Mouse (Mus musculus): Measurements from ENCODE around the gene Mast1. TPM values are rescaled to one million over a fixed set of nuclear protein-coding genes. Genes with fewer than 3 reads are reported as not detected.

Mast1 gene
- total RNA-seq (2014; fragmentation: Nextera tagmentation) (0.45 TPM in 1 of 2 replicates, not detected in the other), total RNA-seq (2017) (0.42 TPM in 1 of 2 replicates, not detected in the other)

DNA sequence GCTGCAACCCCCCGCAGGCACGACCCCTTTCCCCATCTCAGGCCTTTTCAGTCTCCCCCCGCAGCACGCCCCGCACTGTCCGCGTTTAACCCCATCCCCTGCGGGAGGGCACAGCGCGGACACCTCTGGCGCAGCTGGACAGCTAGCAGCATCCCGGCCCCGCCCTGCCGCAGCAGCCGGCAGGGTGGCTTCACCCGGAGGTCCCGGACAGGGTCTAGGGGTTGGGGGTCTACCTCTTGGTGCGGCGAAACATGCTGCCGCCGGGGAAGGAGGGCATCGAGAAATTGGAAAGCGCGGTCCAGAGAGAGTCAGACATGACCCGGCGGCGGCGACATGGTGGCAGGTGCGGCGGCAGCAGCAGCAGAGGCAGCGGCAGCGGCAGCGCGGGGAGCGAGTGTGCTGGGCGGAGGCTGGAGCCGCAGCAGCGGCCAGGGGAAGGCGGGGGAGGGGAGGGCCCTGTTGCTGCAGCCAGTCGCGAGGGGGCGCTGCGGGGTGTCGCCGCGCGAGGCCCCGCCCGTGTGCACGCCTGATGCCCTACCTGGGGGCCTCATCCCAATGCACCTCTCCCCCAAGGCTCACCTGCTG lies at the start of gene Mast1:
Gene Mast1, minus strand, starts transcription at position 398 of the 585 bp plus-strand sequence.
- peak; percentile 72 for ATAC-seq (replicated peaks; ENCODE audit: low FRiP score, low TSS enrichment, poor library complexity, severe bottlenecking)

DNA sequence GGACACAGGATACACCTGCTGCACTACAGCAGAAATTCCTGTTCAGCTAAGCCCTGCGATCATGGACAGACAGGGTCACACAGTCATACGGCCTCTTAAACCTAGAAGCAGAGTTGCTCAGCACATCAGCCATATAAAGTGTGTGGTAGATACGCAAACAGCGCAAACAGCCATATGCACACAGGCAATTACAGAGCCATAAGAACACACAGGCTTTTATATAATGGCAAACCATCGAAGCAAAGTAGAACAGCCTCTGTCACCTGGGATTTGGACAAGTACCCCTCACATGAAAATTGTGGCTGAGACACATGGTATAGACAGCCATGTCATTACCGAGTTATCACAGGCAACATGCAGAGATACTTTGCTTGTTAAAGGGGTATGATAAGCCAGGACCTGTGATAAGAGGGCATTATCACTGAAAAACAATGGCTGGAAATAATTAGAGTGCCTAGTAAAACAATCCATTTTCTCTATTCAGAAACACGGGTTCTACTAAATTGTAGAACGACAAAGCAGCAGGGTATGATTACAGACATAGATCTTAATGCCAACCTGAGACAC lies 49.3 kb upstream of the Mast1 start:
- ATAC-seq (replicated peaks; ENCODE audit: low FRiP score, low TSS enrichment, poor library complexity, severe bottlenecking) = peak; percentile 6; the same call in 1 of the 2 replicates

GRCm38 (mm10) chr8:84985684-84986378 lies 48.7 kb upstream of the Mast1 start:
- peak; percentile 42 for ATAC-seq (replicated peaks; ENCODE audit: low FRiP score, low TSS enrichment, poor library complexity, severe bottlenecking)

DNA sequence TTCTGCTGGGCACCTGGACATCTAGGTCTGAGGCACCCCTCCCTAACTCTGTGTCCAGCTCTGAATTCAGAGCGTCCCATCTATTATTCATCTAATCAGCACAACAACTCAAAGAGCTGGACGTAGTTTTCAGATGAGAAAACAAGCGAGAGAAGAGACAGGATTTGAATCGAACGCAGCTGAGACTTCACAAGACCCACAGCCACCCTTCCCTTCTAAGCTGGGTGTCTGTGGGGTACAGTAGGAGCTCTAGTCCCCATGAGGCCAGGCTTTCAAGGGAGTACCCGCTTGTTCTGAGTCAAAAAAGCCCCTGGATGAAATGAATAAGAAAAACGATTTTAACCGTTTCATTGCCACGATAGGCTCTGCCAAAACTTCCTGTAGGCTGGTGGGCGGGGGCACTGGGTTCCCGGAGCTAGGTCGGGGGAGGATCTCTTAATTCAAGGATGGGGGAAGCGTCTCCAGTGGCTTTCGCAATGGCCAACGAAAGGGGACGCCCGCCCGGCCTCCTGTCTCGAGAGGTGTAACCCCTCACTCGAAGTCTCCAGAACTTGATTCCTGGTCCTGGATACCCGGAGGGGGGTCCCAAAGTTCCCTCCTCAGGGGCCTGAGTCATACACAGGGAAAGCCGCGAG lies 48.0 kb upstream of the Mast1 start:
- ATAC-seq (replicated peaks; ENCODE audit: low FRiP score, low TSS enrichment, poor library complexity, severe bottlenecking) = no peak

- ATAC-seq (replicated peaks; ENCODE audit: low FRiP score, low TSS enrichment, poor library complexity, severe bottlenecking) = no peak
These were observed 47.3 kb upstream of the Mast1 start for GRCm38 (mm10) chr8:84984294-84985048.

GRCm38 (mm10) chr8:84982499-84983011 lies 45.4 kb upstream of the Mast1 start:
- no peak for ATAC-seq (replicated peaks; ENCODE audit: low FRiP score, low TSS enrichment, poor library complexity, severe bottlenecking)

DNA sequence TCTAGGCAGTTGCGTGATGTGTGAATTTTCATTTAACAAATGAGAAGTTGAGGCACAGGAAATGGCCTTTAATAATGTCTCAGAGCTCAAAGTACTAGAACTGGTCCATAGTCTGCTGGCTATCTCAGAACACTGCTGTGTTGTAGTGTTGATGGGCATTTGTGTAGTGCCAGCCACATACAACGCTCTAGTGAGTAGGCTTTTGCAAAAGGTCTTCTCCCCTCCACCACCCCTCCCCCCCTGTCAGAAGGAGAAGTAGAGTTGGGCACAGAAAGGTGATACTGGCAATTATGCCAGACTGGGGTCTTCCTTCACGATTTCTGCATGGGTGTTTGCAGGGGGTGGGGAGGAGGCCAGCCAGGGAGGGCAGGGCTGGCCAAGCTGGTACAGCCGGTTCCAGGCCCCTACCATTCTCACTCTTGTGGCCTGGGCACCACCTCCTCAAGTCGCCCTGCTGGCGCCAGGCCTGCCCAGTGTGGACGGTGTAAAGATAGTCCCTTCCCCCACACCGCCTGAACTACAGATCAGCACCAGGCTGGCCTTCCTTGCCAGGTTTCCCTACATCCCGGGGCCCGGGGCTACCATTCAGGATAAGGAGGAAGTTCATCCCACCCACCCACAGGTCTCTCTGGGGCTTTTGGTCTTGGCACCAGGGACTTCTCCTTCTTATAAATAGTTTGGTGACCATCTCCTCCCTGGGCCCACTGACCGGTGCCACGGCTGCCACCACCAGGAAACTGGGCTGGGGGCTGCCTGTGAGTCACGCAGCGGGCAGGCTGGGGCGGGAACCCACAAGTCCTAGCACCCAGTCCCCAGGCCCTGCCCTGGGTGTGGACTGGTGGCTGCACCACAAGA lies 44.7 kb upstream of the Mast1 start:
- no peak for ATAC-seq (replicated peaks; ENCODE audit: low FRiP score, low TSS enrichment, poor library complexity, severe bottlenecking)

- no peak for ATAC-seq (replicated peaks; ENCODE audit: low FRiP score, low TSS enrichment, poor library complexity, severe bottlenecking)
These were observed 43.6 kb upstream of the Mast1 start for GRCm38 (mm10) chr8:84980622-84981358.

DNA sequence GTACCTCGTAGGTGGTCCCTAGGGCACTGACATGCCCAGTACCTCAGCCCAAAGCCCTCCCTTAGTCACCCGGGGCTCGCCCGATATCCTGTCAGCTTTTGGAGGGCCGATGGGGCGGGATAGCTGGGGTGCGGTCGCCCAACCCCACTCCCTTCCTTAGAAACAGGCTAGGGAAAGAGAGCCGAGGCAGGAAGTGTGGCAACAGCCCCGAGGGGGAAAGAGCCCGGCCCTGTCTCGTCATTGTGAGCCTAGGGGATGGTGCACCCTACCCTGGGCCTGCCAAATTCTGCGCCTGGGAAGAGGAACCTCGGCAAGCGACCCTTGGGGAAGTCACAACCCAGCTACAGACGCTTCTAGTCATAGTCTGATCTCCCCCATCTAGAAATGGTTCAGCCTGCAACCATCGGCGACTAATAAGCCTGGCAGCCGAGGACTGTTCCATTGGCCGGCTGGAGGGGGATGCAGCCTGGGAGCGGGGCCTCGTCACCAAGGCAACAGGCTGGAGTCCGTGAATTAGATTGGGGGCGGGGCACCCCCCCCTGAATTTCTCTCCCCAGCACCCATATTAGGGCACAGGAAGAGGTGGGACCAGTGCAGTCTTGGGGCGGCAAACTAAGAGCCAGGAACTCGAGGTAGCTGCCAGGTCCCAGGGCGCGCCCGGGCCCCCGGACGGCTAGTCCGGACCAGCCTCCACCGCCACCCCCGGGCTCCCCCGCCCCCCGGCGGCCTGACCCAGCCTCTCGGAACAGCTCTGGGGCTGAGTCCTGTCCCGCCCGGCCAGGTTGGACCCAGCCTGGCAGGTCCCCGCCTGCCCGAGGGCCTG lies 42.7 kb upstream of the Mast1 start:
- ATAC-seq (replicated peaks; ENCODE audit: low FRiP score, low TSS enrichment, poor library complexity, severe bottlenecking) = peak; percentile 27

DNA sequence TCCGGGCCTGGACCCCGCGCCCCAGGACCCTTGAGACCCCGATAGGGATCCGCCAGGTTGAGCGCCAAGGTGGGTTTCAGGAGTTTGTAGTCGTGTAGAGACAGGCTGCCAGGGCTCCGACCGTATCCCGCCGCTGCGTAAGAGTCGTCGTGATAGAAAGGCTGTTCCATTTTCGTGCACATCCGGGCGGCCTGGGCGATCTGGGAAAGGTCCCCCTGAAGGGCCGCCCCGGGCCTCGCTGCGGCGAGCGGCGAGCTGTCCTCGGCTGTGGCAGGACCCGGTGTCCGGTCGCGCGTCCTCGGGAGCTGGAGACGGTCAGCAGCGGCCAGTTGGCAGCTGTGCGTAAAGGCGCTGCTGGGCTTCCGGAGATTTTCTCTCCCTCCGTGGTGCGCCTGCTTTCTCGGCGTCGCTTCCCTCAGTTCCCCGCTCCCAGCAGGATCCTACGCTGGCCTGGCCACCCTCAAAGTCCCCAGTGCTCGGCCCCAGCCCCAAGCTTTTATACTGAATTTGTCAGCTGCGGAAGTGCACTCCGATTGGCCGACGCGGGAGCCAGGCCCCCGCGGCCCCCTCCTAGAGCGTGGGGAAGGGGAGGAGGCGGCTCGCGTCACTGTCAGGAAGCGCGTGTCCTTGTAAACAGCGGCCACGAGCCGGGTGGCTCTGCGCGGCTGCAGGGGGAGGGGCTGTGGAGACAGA lies 41.2 kb upstream of the Mast1 start, which contains the start of gene Junb:
Gene Junb, minus strand, starts transcription at position 471 of the 693 bp plus-strand sequence.
- ATAC-seq (replicated peaks; ENCODE audit: low FRiP score, low TSS enrichment, poor library complexity, severe bottlenecking) = peak; percentile 20

GRCm38 (mm10) chr8:84977435-84978247 lies 40.5 kb upstream of the Mast1 start:
- ATAC-seq (replicated peaks; ENCODE audit: low FRiP score, low TSS enrichment, poor library complexity, severe bottlenecking) = 0 out of 2 replicates have a peak, but pooled peaks have one; percentile 3

DNA sequence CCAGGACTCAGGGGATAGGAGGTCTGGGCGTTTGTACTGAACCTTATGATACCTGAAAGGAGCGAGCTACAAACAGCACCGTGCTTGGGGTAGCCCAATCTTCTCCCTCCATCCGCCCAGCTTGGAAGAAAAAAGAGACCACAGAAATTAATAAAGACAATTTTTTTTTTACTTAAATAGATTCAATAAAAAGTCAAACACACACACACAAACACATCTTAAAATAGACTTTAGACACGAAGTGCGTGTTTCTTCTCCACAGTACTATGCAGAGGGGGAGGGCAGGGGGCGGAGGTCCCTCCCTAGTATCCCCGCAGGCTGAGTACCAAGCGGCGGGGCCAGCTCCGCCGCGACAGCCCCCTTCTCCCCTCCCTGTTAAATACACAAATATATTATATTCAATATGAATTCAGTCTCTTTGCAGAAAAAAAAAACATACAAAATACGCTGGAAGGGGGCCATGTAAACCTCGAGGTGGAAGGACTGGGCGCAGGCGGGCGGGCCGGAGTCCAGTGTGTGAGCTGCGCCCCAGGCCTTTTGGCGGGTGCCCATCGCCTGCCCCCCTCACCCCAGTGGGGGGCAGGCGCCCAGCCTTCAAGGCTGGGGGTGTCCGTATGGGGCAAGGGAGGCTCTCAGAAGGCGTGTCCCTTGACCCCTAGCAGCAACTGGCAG lies 39.7 kb upstream of the Mast1 start:
- ATAC-seq (replicated peaks; ENCODE audit: low FRiP score, low TSS enrichment, poor library complexity, severe bottlenecking) = no peak

- ATAC-seq (replicated peaks; ENCODE audit: low FRiP score, low TSS enrichment, poor library complexity, severe bottlenecking) = peak; percentile 67
These were observed 39.0 kb upstream of the Mast1 start for GRCm38 (mm10) chr8:84976031-84976762.

- ATAC-seq (replicated peaks; ENCODE audit: low FRiP score, low TSS enrichment, poor library complexity, severe bottlenecking) = no peak
These were observed 38.3 kb upstream of the Mast1 start for GRCm38 (mm10) chr8:84975434-84975833.
